Mouse (Mus musculus) adrenal gland, postnatal 25 days (tissue): ENCODE measurements around the gene Arhgap15. TPM values are rescaled to one million over a fixed set of nuclear protein-coding genes. Genes with fewer than 3 reads are reported as not detected.

Experiments used
- DNase-seq: peaks from one replicate; pipeline ENCODE4 v3.0.0; 2021; ENCODE audit warnings: mixed read lengths
- total RNA-seq: library from RNA; stranded (reverse); gene quantifications from 2 replicates; pipeline ENCODE4 v1.2.3, GENCODE M21; 2021

Gene Arhgap15
- total RNA-seq, 1 experiment from 2014 or later: 2.2 TPM

DNA sequence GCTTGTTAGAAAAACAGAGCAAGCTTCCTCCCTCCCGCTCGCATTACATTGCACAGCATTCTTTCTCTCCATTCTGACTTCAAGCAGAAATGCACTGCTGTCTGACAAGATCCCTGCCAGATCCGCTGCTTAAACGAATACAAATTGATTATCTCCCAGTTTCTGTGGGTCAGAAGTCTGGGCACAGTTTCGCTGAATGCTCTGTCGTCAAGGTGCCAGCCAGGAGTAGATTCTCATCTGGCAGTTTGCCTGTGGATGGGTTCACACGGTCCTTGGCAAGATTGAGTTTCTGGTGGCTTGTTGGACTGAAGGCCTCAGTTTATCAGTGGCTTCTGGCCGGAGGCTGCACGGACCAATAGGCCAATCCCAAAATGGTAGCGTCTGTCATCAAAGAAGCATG lies 435.9 kb downstream of the Arhgap15 start:
- no peak for DNase-seq

GRCm38 (mm10) chr2:44190749-44191148 lies 442.1 kb downstream of the Arhgap15 start:
- DNase-seq: no peak

GRCm38 (mm10) chr2:44192058-44192457 lies 443.4 kb downstream of the Arhgap15 start:
- no peak for DNase-seq

- no peak for DNase-seq
Measured at GRCm38 (mm10) chr2:44215506-44215905, 466.9 kb downstream of the Arhgap15 start.

- DNase-seq: no peak
Measured at GRCm38 (mm10) chr2:44217811-44218210, 469.2 kb downstream of the Arhgap15 start.

DNA sequence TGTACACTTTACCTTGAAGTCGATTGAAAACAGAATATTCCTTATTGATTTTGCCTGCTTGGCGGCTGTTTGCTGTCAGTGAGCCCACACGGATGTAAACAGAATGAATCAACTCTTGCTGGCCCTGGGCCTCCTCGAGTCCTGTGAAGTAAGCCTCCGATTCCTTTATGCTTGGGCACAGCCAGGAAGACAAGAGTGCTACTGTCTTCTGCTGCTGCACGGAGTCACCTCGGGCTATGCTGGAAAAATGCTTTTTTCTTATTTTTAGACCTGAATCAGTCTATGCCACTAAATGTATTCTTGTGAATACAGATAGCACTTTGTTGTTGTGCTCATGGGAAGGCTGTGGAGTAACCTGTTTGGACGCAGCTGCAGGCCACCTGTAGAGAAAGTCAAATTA lies 469.7 kb downstream of the Arhgap15 start:
- no peak for DNase-seq

DNA sequence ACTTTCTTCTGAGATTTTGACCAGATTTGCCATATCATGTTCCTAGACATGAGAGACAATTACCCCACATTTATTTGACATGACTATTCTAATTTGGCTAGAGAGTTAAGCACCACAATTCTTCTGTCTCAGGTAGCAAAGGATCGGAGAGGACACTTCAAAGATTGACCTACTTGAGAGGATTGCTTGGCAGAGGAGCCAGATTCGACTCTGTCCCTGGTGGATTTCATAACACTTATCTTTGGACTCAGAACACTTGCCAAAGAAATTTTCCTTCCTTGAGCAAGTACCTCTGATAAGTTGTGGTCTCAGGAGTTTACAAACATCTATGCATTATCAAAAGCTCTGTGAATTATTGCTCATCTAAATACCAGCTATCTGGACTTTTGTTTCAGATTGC lies 473.1 kb downstream of the Arhgap15 start:
- DNase-seq: no peak

DNA sequence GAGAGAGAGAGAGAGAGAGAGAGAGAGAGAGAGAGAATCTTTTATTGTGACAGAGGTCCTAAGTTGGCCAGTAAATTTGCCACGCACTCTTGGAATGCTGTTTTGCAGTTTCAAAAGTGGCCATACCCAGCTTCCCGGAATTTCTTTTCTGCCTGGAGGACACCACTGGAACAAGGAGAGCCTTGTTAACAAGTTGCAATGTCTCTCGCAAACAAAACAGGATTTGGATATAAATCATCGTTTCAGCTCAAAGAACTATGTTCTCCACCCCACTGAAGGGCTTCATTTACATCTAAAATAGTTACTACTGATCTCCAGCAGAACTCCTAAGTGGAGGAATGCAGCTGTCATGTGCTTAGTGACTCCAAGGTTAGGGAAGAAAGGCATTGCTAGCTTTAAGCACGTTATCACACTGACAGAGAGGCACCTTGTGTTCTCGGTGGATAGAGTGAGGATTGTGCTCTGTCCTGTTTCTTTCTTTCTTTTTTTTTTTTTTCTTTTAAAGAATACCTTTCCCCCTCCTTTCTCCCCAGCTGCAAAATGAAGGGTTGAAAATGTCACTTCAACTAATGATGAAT lies 473.6 kb downstream of the Arhgap15 start:
- no peak for DNase-seq

DNA sequence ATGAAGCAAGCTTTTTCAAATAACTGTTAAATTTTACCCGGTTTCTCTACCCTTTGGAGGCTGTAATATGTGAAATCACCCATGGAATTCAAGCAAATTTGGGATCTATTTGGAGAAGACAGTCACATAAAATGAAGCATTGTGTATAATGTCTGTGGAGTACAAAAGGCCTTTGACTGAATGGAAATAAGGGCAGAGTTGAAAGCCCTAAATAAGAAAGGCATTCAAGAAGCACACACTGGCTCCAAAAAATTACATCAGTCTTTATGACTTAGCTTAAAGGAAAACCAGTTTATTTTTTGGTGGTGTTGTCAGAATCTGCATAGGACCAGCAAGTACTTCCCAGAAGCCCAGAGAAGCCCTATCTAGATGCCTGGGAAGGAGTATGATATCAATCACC lies 486.2 kb downstream of the Arhgap15 start:
- DNase-seq: no peak

DNA sequence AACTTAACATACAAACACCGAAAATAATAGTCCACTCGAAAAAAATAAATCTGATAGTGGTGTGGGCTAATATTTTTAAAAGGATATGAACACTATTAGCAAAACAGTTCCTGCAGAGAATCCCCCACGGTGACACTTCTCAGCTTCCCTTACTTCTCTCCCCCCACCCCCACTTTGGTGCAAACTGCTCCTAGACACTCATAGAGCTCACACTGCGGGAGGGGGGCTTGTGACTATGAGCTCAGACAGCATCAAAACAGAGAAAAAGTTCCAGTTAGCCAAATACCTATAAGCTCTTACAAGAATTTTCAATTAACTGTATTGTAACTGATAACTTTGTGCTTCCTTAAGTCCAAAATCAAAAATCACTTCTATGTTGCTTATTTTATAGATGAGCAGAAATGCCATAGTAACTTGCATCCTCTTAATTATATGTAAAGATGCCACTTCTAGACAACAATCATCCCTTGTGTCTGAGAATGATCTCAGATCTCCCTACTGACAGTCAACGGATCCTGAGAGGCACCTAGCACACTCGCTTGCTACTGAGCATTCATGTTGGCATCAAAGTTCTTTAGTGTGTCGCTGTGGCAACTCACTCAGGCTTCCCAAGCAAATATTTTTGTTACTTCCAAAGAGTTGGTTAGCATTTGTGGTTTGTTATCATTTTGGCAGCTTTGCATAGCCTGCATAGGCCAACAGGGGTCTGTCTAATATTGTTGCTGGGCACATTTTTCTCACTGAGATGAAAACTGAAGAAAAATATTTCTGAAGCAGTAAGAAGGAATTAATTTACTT lies 493.2 kb downstream of the Arhgap15 start:
- no peak for DNase-seq

- no peak for DNase-seq
Measured at GRCm38 (mm10) chr2:44242628-44243255, 494.1 kb downstream of the Arhgap15 start.

DNA sequence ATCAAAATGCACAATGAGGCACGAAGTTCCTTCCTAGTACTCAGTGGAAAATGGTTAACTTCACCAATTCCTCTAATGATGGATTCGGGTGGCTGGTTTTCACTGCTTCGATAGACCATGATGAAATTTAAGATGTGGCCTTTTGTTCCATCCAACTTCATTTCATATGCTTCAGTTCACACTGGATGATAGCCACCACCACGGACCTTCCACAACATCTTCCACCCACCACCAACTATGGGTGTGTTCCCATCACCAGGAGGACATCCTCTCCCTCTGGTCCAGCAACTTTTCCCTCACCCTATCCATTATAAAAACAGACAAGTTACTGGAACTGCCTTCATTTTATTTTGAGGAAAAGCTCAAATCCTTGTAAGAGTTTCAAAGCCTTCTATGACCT lies 506.7 kb downstream of the Arhgap15 start:
- DNase-seq: no peak

DNA sequence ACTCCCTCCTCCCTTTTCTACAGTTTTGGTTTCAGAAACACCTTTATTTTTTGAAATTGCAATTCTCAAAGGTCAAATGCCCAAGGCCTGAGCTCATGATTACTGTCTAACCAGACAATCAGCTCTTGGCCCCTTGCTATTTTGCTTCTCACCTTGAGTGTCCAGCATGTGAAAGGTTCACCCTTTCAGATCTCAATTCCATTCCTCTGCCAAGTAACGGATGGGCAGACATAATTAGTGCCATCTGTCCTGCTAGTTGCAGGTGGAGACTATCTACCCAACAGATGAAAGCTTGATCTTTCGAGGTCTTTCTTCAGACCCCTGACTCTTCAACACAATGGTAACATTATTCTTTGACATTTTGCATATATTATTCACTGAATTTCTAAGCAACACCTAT lies 509.3 kb downstream of the Arhgap15 start:
- no peak for DNase-seq

DNA sequence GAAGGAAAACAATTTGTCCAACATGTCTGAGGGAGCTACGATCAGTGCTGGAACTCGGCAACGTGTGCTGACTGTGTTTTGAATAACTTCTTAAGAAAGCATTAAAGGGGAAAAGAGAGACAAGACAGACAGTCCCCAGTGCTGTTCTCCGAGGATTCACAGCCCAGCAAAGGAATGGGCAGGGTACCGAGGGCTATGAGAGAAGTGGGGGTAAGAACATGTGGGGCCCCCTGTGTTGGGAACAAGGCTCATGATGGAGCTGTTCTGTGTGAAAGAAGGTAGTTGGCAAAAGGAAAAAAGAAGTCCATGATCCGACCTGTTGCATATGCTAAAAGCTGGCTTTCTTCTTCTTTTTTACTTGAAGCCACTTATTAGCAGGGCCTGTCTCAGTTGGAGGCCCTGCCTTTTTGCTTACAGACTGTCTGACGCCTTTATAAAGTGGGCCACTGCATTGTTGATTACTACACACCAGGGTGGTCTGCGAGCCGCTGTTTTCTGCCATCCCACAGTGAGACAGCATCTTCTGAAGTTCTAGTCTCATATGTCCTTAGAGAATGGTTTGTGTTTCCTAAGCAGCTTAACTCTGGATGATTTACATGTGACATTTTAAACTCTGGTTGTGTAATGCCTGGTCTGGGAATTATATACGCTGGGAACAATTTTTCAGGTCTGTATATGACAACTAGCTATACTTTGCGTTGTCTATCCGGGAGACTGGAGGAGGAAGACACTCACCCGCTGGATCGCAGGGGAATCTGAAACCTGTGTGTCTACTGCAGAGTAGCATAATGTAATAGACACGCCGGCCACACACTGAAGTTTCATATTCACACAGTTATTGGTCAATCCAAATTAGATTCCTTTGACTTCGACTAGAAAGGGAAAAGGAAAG lies 523.1 kb downstream of the Arhgap15 start:
- DNase-seq: no peak

DNA sequence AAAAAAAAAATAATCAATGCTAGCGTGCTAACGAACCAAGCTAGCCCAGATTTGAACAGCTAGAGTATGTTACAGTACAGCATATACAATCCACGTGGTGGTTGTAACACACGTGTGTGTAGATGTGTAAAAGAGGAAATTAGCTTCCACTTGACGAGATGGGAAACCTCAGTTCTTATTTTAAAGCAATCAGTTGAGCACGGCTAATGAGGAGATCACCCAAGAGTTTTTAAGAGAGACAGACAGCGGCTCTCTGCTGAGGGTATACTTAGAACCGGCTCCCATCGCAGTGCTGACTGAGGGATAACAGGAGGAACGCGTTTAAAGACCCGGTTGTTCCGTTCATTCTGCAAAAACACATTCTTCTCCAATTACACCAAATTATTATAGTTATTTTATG lies 524.0 kb downstream of the Arhgap15 start:
- no peak for DNase-seq

DNA sequence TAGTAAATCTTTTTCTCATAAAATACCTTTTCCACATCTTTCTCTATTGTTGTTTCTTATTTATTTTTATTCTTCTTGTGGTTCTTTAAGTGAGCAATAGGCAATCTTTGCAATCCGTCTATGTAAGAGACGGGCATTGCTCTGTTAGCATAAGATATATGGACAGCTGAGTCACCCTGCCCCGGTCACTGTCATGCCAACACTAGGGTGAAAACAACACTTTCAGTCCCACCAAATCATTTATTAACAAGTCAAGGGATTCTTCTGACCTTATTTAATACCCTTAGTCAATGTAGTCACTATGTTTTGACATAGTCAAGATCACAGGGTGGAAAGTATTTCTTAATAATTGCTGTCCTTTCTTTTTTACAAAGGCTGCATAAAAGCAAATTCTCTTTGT lies 525.8 kb downstream of the Arhgap15 start:
- no peak for DNase-seq

DNA sequence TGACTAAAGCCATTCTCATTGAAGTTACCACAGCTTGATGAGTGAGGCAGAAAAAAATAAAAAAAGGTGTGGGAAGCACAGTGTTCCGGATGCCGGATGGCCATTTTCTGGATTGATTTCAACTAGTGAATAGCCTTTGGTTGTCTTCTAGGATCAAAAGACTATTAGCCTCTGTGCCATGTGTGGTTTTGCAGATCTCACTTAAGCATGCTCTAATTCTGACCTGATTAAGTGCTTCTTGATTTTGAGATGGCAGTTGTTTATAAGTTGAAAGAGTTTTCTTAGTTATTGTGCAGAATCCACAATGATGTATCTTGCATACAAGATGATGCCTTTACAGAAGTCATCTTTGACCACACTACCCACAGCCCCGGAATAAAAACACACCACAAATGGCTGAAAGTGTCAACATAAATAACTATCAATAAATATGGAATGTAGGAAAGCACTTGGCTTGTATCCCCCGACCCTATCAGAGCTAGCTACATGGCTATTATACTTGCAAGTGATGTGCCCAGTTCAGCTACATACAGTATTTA lies 537.6 kb downstream of the Arhgap15 start:
- DNase-seq: no peak

DNA sequence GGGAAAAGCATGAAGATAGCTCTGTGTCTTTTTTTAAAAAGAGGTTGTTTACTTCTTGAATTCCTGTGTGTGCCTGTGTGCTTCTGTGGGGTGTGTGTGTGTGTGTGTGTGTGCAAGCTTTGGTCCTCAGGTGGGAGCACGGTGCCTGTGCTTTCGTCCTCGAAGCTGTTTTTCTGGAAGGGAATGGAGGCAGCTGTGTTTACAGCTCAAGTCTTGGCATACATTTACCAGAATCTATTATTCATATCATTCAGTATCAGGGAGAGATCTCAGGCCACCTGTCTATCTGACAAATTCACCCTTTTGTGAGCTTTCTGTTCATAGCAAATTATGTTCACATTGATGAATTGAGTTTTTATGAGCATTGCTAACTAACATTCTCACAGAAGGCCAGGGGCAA lies 550.5 kb downstream of the Arhgap15 start:
- DNase-seq: no peak

DNA sequence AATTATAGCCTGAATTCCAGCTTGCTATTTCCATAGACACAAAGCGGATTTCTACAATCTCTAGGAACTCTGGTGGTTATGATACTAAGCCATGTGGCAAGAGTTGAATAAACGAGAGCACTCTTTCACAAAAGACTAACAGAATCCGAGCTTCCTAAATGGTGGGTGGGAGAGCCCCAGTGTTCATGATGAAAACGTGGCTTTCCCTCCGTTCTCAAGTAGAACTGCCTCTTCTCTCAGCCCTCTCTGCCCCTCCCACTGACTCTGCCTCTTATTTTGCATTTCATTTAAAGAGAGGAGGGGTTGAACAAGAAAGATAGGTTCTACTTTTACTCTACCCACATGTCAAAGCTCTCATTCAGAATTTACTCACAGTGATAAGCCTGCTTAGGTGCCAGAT lies 551.3 kb downstream of the Arhgap15 start:
- no peak for DNase-seq

DNA sequence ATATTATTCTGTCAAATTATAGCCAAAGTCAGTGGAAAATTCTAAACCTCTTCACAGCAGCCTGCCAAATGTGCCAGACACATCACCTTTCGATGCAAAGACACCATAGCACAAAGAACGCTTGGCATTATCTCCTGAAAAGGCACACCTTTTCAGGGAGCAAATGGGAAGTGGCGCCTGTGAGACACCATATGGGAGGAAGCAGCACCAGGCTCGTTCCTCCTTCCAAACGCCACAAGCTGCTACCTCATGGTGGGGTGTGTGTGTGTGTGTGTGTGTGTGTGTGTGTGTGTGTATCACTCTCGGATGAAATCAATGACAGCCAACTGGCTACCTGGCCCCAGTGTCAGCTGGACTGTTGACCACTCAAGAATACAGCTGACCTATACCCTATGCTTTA lies 551.8 kb downstream of the Arhgap15 start:
- no peak for DNase-seq

GRCm38 (mm10) chr2:44304261-44304970 lies 555.8 kb downstream of the Arhgap15 start:
- DNase-seq: no peak
